Mouse (Mus musculus) neural tube, embryonic 15.5 days (tissue): ENCODE results near the gene Trit1. TPM values are rescaled to one million over a fixed set of nuclear protein-coding genes. Genes with fewer than 3 reads are reported as not detected.

Source experiments
- ATAC-seq: fragments of 200-750 bp; cut with Nextera tagmentation; 2 replicates; pipeline ENCODE4 v1.8.0; 2017; ENCODE audit warnings: mild to moderate bottlenecking, moderate TSS enrichment, moderate library complexity; ENCODE audit not compliant: low FRiP score
- H3K27ac ChIP-seq: fragments of 300-500 bp; sonication (generic); replicated peaks from 2 replicates; pipeline ENCODE4 v1.5.1; 2015; ENCODE audit warnings: mild to moderate bottlenecking, inconsistent platforms
- H3K27me3 ChIP-seq: fragments of 300-500 bp; sonication (generic); replicated peaks from 2 replicates; pipeline ENCODE4 v1.6.1; 2015; ENCODE audit warnings: inconsistent platforms
- H3K36me3 ChIP-seq: fragments of 300-500 bp; sonication (generic); 2 replicates; pipeline ENCODE4 v1.6.1; 2015; ENCODE audit warnings: inconsistent platforms
- H3K4me1 ChIP-seq: fragments of 300-500 bp; sonication (generic); 2 replicates; pipeline ENCODE4 v1.6.1; 2015; ENCODE audit warnings: inconsistent platforms
- H3K4me2 ChIP-seq: fragments of 300-500 bp; sonication (generic); 2 replicates; pipeline ENCODE4 v1.6.1; 2015; ENCODE audit warnings: inconsistent platforms, mild to moderate bottlenecking, moderate library complexity
- H3K4me3 ChIP-seq: fragments of 300-500 bp; sonication (generic); replicated peaks from 2 replicates; pipeline ENCODE4 v1.5.1; 2015; ENCODE audit warnings: mild to moderate bottlenecking, inconsistent platforms
- H3K9ac ChIP-seq: fragments of 300-500 bp; sonication (generic); replicated peaks from 2 replicates; pipeline ENCODE4 v1.6.1; 2015; ENCODE audit warnings: mild to moderate bottlenecking, inconsistent platforms
- H3K9me3 ChIP-seq: fragments of 300-500 bp; sonication (generic); replicated peaks from 2 replicates; pipeline ENCODE4 v1.6.1; 2016; ENCODE audit warnings: inconsistent platforms
- WGBS: fragments of 180-500 bp; shearing (Covaris S2); methylation state at CpG from one replicate; pipeline ENCODE4 v1.1.7; 2015; ENCODE audit warnings: mixed read lengths; 5-methylcytosine and 5-hydroxymethylcytosine counted together
- polyA plus RNA-seq: library from polyadenylated mRNA; unstranded; fragments of >200 nt; fragmentation: Nextera tagmentation; extraction: Ambion mirVana; gene quantifications from 2 replicates; pipeline ENCODE4 v1.2.1, GENCODE M21; 2015

The Trit1 gene
- polyA plus RNA-seq, 1 experiment from 2014 or later: 21.9 TPM

- H3K4me1 ChIP-seq: no peaks in the 10 kb centered on the region
These were observed 67.0 kb downstream of the Trit1 start for GRCm38 (mm10) chr4:123083323-123083902.

GRCm38 (mm10) chr4:123085290-123085689, 68.9 kb downstream of the Trit1 start:
- WGBS: 86% methylated on average over 2 of the region's 2 CpGs
- Histone ChIP-seq H3K4me1 (no peaks in the 10 kb centered on the region), H3K4me3 (no peak overlapping the region), H3K27me3 (no peaks in the 10 kb centered on the region), H3K9ac (no peak overlapping the region), H3K4me2 (no peak overlapping the region), H3K27ac (no peak overlapping the region), H3K36me3 (no peaks in the 10 kb centered on the region), H3K9me3 (no peaks in the 10 kb centered on the region)
- no peak for ATAC-seq

More at GRCm38 (mm10) chr4:123083323-123083902, 67.0 kb downstream of the Trit1 start:
- Histone ChIP-seq H3K4me3 (no peak overlapping the region), H3K27ac (no peak overlapping the region), H3K9me3 (no peaks in the 10 kb centered on the region), H3K27me3 (no peaks in the 10 kb centered on the region), H3K36me3 (no peaks in the 10 kb centered on the region), H3K4me2 (no peak overlapping the region), H3K9ac (no peak overlapping the region)
- 72% methylated on average over 13 of the region's 13 CpGs for WGBS
- ATAC-seq: no peak

GRCm38 (mm10) chr4:123086381-123086780, 70.0 kb downstream of the Trit1 start:
- ATAC-seq: no peak
- H3K27ac ChIP-seq: no peak overlapping the region
- H3K27me3 ChIP-seq: no peaks in the 10 kb centered on the region
- H3K4me2 ChIP-seq: no peak overlapping the region
- H3K9ac ChIP-seq: no peak overlapping the region
- WGBS: 88% methylated on average over 4 of the region's 4 CpGs
- H3K36me3 ChIP-seq: no peaks in the 10 kb centered on the region
- no peak overlapping the region for H3K4me3 ChIP-seq
- H3K4me1 ChIP-seq: no peaks in the 10 kb centered on the region
- no peaks in the 10 kb centered on the region for H3K9me3 ChIP-seq

- WGBS: 76% methylated on average over 5 of the region's 5 CpGs
- H3K4me1 ChIP-seq: no peaks in the 10 kb centered on the region
- H3K9ac ChIP-seq: no peak overlapping the region
- ATAC-seq: no peak
- H3K27me3 ChIP-seq: no peaks in the 10 kb centered on the region
- no peak overlapping the region for H3K27ac ChIP-seq
- no peak overlapping the region for H3K4me2 ChIP-seq
- no peaks in the 10 kb centered on the region for H3K9me3 ChIP-seq
- H3K4me3 ChIP-seq: no peak overlapping the region
- no peaks in the 10 kb centered on the region for H3K36me3 ChIP-seq
These were observed 76.2 kb downstream of the Trit1 start for GRCm38 (mm10) chr4:123092621-123093020.

GRCm38 (mm10) chr4:123093064-123093776, 76.8 kb downstream of the Trit1 start:
- 67% methylated on average over 17 of the region's 17 CpGs for WGBS
- H3K4me2 ChIP-seq: peak overlapping the region; percentile 30
- no peaks in the 10 kb centered on the region for H3K36me3 ChIP-seq
- ATAC-seq: peak; percentile 50; the same call in 1 of the 2 replicates
- no peaks in the 10 kb centered on the region for H3K4me1 ChIP-seq
- no peak overlapping the region for H3K4me3 ChIP-seq
- H3K27ac ChIP-seq: no peak overlapping the region
- no peak overlapping the region for H3K9ac ChIP-seq
- no peaks in the 10 kb centered on the region for H3K27me3 ChIP-seq
- H3K9me3 ChIP-seq: no peaks in the 10 kb centered on the region

- no peak for ATAC-seq
- H3K9ac ChIP-seq: no peak overlapping the region
- H3K36me3 ChIP-seq: no peaks in the 10 kb centered on the region
- H3K27me3 ChIP-seq: no peaks in the 10 kb centered on the region
- no peak overlapping the region for H3K4me3 ChIP-seq
- no peaks in the 10 kb centered on the region for H3K4me1 ChIP-seq
- no peak overlapping the region for H3K27ac ChIP-seq
- H3K9me3 ChIP-seq: no peaks in the 10 kb centered on the region
- no peak overlapping the region for H3K4me2 ChIP-seq
- 69% methylated on average over 9 of the region's 9 CpGs for WGBS
These were observed 77.5 kb downstream of the Trit1 start for GRCm38 (mm10) chr4:123093869-123094268.

Other genes starting within 250 kb of the Trit1 start
- 97.0 and 121 TPM in 2 replicates for gene Ppt1, start 180.4 kb upstream of the Trit1 start, polyA plus RNA-seq
- gene Cap1, start 130.5 kb upstream of the Trit1 start, polyA plus RNA-seq: 73.5 and 78.6 TPM in 2 replicates
- gene Mfsd2a, start 55.4 kb upstream of the Trit1 start, polyA plus RNA-seq: 23.3 and 29.3 TPM in 2 replicates
- gene Mycl, start 20.9 kb upstream of the Trit1 start, polyA plus RNA-seq: 38.2 and 52.3 TPM in 2 replicates
- 0.38 and 0.43 TPM in 2 replicates for gene Bmp8b, start 88.6 kb downstream of the Trit1 start, polyA plus RNA-seq
- 0.68 and 0.77 TPM in 2 replicates for gene Oxct2b, start 99.7 kb downstream of the Trit1 start, polyA plus RNA-seq
- gene Ppie, start 123.4 kb downstream of the Trit1 start, polyA plus RNA-seq: 50.4 and 66.1 TPM in 2 replicates
- 33.2 and 34.4 TPM in 2 replicates for gene Hpcal4, start 166.6 kb downstream of the Trit1 start, polyA plus RNA-seq
- gene Nt5c1a, start 184.9 kb downstream of the Trit1 start, polyA plus RNA-seq: 0.17 TPM in 1 of 2 replicates, not detected in the other
- 5.6 and 9.6 TPM in 2 replicates for gene Heyl, start 217.0 kb downstream of the Trit1 start, polyA plus RNA-seq
- gene Pabpc4, start 245.8 kb downstream of the Trit1 start, polyA plus RNA-seq: 28.3 and 31.7 TPM in 2 replicates